Mouse (Mus musculus) liver, adult 2 months (tissue): ENCODE measurements at regions not wholly inside any gene's neighbourhood (a gene's known extent, or its start where the extent isn't known, plus 50 kb on each side); places are given as distances from the start of the nearest gene placed in this dataset.

Source experiments
- DNase-seq: peaks from one replicate; pipeline ENCODE4 v3.0.0-alpha.2; 2011; ENCODE audit warnings: low read depth, low spot score; ENCODE audit errors: extremely low read depth
- H3K27ac ChIP-seq: fragments of 200-500 bp; replicated peaks from 2 replicates; pipeline ENCODE4 v1.5.1; 2012; ENCODE audit warnings: low read depth, mild to moderate bottlenecking, control low read depth, inconsistent platforms, low read length; ENCODE audit not compliant: insufficient read depth
- H3K27me3 ChIP-seq: fragments of 200-500 bp; 2 replicates; pipeline ENCODE4 v1.6.1; 2012; ENCODE audit warnings: mild to moderate bottlenecking, moderate library complexity, low read length, inconsistent platforms; ENCODE audit not compliant: control insufficient read depth, insufficient read depth
- H3K36me3 ChIP-seq: fragments of 200-500 bp; 2 replicates; pipeline ENCODE4 v1.6.1; 2012; ENCODE audit warnings: low read length, inconsistent platforms; ENCODE audit not compliant: control insufficient read depth, insufficient read depth
- H3K4me1 ChIP-seq: fragments of 200-500 bp; 2 replicates; pipeline ENCODE4 v1.6.1; 2011; ENCODE audit warnings: low read length; ENCODE audit not compliant: control insufficient read depth, insufficient read depth
- H3K4me3 ChIP-seq: fragments of 200-500 bp; 2 replicates; pipeline ENCODE4 v1.5.1; 2011; ENCODE audit warnings: low read depth, mild to moderate bottlenecking, control low read depth, low read length, moderate library complexity; ENCODE audit not compliant: insufficient read depth
- H3K79me2 ChIP-seq: fragments of 200-500 bp; 2 replicates; pipeline ENCODE4 v1.6.1; 2012; ENCODE audit warnings: inconsistent platforms, mild to moderate bottlenecking, low read length, moderate library complexity; ENCODE audit not compliant: control insufficient read depth, insufficient read depth
- H3K9ac ChIP-seq: fragments of 200-500 bp; 2 replicates; pipeline ENCODE4 v1.6.1; 2012; ENCODE audit warnings: low read depth, mild to moderate bottlenecking, control low read depth, inconsistent platforms, low read length
- CTCF ChIP-seq: fragments of 200-500 bp; IDR thresholded peaks from 2 replicates; pipeline ENCODE4 v1.5.1; 2011; ENCODE audit warnings: low read depth, low read length, control low read depth
- POLR2A ChIP-seq: fragments of 200-500 bp; IDR thresholded peaks from 2 replicates; pipeline ENCODE4 v1.6.1; 2011; ENCODE audit warnings: low read length, control low read depth; ENCODE audit not compliant: insufficient read depth; ENCODE audit errors: extremely low read depth
- WGBS: fragments of 180-500 bp; shearing (Covaris S2); methylation state at CpG from one replicate; pipeline ENCODE4 v1.1.7; 2018; 5-methylcytosine and 5-hydroxymethylcytosine counted together

DNA sequence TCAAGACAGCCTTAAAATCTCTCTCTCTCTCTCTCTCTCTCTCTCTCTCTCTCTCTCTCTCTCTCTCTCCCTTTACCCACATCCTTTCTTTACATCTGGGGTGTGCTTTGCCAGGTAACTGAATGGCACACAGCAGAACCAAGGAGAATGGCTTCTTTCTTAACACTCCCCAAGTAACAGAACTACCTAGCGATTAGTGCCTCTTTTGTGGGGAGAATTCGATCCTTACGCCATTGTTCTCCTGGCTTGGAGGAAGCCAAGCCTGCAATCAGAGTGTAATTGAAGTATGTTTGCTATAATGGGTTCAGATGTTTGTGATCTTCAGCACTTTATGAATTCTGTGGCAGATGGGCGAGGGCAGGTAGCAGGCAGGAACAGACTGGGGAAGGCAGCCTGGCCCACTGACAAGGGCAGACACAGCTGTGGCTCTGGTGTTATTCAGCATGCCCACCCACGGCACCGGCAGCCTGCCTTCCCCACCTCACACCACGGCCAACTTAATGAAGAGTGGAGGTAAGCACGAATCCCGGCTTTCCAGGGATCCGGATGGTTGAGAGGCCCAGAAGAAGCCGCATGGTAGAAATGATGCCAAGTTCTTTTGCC lies 83.0 kb upstream of the Rcn1 start:
- H3K4me1 ChIP-seq = no peaks in the 10 kb centered on the region
- WGBS = 78% methylated on average over 11 of the region's 11 CpGs
- DNase-seq = no peak
- no peak overlapping the region for H3K9ac ChIP-seq
- no peaks in the 10 kb centered on the region for H3K27me3 ChIP-seq
- no peak overlapping the region for H3K27ac ChIP-seq
- no peak overlapping the region for H3K4me3 ChIP-seq
- TF ChIP-seq CTCF = no peak
- H3K36me3 ChIP-seq = no peaks in the 10 kb centered on the region
- no peaks in the 10 kb centered on the region for H3K79me2 ChIP-seq

GRCm38 (mm10) chr2:105484496-105484895 lies 85.4 kb upstream of the Rcn1 start:
- 69% methylated on average over 3 of the region's 3 CpGs for WGBS
- DNase-seq = no peak
- Histone ChIP-seq H3K79me2 (no peaks in the 10 kb centered on the region), H3K4me1 (no peaks in the 10 kb centered on the region), H3K9ac (no peak overlapping the region), H3K36me3 (no peaks in the 10 kb centered on the region), H3K4me3 (no peak overlapping the region), H3K27ac (no peak overlapping the region), H3K27me3 (no peaks in the 10 kb centered on the region)
- TF ChIP-seq CTCF = no peak
- TF ChIP-seq POLR2A = no peak

GRCm38 (mm10) chr2:105485286-105485685 lies 86.2 kb upstream of the Rcn1 start:
- Histone ChIP-seq H3K27ac (no peak overlapping the region), H3K79me2 (no peaks in the 10 kb centered on the region), H3K4me3 (no peak overlapping the region), H3K4me1 (no peaks in the 10 kb centered on the region), H3K27me3 (no peaks in the 10 kb centered on the region), H3K9ac (no peak overlapping the region), H3K36me3 (no peaks in the 10 kb centered on the region)
- TF ChIP-seq CTCF (no peak), POLR2A (no peak)
- DNase-seq = no peak
- 86% methylated on average over 8 of the region's 8 CpGs for WGBS

DNA sequence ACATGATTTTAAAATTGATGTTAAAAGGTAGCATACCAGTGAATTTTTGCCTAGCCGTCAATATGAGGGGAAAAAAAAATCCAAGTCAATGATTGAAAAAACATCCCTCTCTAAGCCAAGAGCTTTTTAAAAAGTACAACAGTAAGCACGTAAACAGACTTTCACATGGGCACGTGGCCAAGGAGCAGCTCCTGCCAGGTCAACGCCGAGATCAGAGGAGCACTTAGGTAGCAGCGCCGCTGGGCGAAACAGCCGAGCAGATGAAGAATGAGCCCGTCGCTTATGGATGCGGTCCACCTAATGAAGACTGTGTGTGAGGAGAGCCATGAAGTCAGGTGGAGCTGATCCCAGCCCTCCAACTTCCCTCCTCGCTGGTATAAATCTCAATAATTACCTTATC lies 96.7 kb upstream of the Rcn1 start:
- H3K36me3 ChIP-seq = no peaks in the 10 kb centered on the region
- H3K4me3 ChIP-seq = no peak overlapping the region
- no peaks in the 10 kb centered on the region for H3K27me3 ChIP-seq
- no peaks in the 10 kb centered on the region for H3K79me2 ChIP-seq
- no peak overlapping the region for H3K27ac ChIP-seq
- 78% methylated on average over 13 of the region's 13 CpGs for WGBS
- TF ChIP-seq CTCF (no peak), POLR2A (no peak)
- H3K4me1 ChIP-seq = no peaks in the 10 kb centered on the region
- peak; percentile 9 for DNase-seq
- H3K9ac ChIP-seq = no peak overlapping the region

- no peak overlapping the region for H3K27ac ChIP-seq
- H3K4me3 ChIP-seq = no peak overlapping the region
- DNase-seq = no peak
- no peaks in the 10 kb centered on the region for H3K79me2 ChIP-seq
- H3K9ac ChIP-seq = no peak overlapping the region
- no peak for TF ChIP-seq CTCF
- no peak for TF ChIP-seq POLR2A
- H3K27me3 ChIP-seq = no peaks in the 10 kb centered on the region
- WGBS = 56% methylated on average over 2 of the region's 2 CpGs
- no peaks in the 10 kb centered on the region for H3K36me3 ChIP-seq
- no peaks in the 10 kb centered on the region for H3K4me1 ChIP-seq
These were observed 105.1 kb upstream of the Rcn1 start for GRCm38 (mm10) chr2:105504197-105504596.

DNA sequence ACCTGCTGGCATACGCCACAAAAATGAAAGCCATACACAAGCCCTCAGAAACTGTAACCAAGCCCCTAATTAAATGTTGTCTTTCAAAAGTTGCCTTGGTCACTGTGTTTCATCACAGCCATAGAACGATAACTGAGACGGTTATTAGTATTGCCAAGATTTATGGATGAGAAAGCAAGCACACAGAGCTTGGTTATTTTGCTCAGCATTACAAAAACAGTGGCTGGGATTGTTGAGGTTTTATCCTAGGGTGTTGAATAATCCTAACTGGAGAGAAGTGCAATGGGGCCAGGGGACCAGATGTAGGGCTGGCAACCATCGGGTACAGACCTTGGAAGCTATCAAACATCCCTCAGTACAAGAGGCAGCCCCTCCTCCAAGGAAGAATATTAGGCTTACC lies 106.4 kb upstream of the Rcn1 start:
- no peaks in the 10 kb centered on the region for H3K79me2 ChIP-seq
- TF ChIP-seq CTCF (no peak), POLR2A (no peak)
- no peak overlapping the region for H3K27ac ChIP-seq
- 87% methylated on average over 4 of the region's 4 CpGs for WGBS
- no peak for DNase-seq
- H3K4me3 ChIP-seq = no peak overlapping the region
- H3K36me3 ChIP-seq = no peaks in the 10 kb centered on the region
- H3K9ac ChIP-seq = no peak overlapping the region
- H3K27me3 ChIP-seq = no peaks in the 10 kb centered on the region
- H3K4me1 ChIP-seq = no peaks in the 10 kb centered on the region
